Mouse (Mus musculus): ENCODE data around the gene Blzf1. TPM values are rescaled to one million over a fixed set of nuclear protein-coding genes. Genes with fewer than 3 reads are reported as not detected.
A peak's percentile ranks its signal among the peaks of the same experiment; 100 is the strongest.

Blzf1 gene
- total RNA-seq (2021), result 10 to 100 TPM; 23.6 to 24.6 TPM

DNA sequence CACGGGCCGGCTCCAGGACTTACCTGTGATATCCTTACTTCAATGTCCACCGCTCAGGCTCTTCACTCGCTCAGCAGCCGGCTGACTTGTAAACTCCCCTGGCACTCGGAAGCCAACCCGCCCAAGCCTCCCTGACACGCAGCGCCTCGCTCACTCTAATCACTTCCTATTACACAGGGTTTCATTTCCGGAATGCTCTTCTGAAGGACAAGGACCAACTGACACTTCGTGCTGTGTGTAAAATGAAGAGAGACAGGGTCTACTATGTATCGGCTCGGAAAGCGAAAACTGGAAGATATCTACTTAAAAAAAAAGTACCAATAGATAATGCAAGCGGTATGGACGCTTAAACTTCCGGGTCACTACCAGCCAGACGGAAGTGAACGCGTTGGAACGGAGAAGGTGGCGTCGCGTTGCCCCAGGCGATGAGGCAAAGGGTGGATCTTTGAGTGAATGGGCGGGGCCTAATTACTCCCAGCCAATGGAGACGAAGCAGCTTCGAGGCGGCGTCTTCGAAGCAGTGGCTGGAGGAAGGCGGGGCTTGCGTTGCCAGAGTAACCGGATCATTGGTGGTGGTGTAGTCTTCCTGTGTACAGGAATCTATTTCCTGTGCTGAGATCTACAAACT, at the start of gene Blzf1:
TSS of gene Blzf1 (minus strand) at position 366 of the 628 bp plus-strand sequence.
- intact Hi-C loops (cut with DNase I), result no loop called here
- peak; percentile 92 for DNase-seq (ENCODE audit: low spot score)

DNA sequence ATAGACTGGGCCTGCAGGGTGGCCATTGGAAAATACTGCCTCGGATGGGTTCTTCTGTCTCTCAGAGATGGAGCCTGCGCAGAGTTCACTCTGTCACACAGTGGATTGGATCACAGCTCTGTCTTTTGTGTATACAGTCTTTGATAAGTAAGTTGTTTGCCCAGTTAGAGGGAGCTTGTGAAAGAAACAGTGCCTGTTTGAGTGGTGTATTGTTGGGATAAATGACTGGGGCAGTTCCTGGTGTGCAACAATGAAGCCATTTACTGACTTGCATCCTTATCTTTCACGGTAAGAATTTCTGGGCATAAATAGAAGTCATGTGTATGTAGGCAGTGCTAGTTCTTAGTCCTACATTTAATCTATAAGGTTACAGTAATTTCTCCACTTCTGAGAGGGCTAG, 46.2 kb upstream of the Blzf1 start:
- intact Hi-C loops (cut with DNase I), result no loop called here
- DNase-seq (ENCODE audit: low spot score), result no peak

DNA sequence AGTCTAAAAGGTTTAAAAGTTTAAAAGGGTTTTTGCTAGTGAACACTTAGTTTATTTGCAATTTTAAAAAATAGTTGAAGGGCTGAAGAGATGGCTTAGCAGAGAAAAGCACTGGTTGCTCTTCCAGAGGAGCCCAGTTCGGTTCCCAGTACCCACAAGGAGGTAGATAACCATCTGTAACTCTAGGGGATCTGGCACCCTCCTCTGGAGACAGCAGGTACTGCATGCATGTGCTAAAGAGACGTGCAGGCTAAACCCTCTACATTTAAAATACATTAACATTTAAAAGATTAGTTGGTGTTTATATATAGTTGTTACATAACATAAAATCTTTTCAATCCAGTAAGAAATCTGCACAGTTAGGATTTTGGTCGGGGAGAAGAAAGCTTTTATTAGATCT, 34.9 kb upstream of the Blzf1 start:
- intact Hi-C loops (cut with DNase I), result no loop called here
- DNase-seq (ENCODE audit: low spot score), result no peak

DNA sequence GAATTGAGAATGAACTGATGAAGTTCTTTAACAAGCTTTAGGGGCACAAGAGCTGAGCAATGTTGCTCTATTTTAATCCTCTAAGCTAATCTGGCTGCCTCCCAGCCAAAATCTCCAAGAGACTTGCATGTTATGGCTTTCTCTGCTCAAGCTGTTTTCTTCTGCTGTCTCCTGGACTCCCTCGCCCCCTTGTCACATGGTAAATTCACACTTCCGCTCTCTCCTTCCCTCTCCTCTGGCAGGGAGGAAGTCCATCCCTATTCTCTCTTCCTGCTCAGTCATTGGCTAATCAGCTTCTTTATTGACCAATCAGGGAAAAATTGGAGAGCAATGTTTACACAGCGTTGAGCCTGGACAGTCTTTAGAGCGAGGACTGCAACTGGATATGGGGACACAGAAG, 28.6 kb upstream of the Blzf1 start:
- no peak for DNase-seq (ENCODE audit: low spot score)
- intact Hi-C loops (cut with DNase I), result no loop called here

DNA sequence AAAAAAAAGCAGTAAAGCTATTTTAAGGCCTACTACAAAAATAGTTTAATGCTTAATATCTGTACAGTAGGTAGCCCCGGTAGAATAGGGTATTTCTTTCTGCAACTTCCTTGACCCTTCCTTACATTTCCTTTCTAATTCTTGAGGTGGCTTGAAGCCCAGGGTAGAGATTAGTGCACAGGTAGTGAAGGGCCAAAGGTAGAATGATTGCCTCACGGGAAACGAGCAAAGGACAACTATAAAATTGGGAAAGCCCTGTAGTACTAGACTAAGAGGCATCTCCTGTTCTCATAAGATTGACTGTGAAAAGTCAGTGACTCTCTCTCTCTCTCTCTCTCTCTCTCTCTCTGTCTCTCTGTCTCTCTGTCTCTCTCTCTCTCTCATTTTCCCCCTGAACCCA, 28.1 kb upstream of the Blzf1 start:
- intact Hi-C loops (cut with DNase I), result no loop called here
- DNase-seq (ENCODE audit: low spot score), result no peak

DNA sequence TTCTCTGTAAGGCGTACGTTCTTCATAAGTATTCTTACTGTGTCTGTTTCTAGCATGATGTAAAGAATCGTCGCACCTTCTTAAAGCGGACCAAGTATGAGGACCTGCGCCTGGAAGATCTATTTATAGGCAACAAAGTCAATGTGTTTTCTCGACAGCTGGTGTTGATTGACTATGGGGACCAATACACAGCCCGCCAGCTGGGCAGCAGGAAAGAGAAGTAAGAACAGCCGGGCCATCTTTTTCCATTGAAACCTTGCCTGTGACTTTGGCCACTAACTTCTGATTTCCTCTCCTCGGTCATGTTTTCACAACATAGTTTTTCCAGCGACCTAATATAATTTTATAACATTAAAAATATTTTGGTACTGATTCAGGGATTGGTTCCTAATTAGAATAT, 25.3 kb upstream of the Blzf1 start:
- intact Hi-C loops (cut with DNase I), result no loop called here
- no peak for DNase-seq (ENCODE audit: low spot score)

DNA sequence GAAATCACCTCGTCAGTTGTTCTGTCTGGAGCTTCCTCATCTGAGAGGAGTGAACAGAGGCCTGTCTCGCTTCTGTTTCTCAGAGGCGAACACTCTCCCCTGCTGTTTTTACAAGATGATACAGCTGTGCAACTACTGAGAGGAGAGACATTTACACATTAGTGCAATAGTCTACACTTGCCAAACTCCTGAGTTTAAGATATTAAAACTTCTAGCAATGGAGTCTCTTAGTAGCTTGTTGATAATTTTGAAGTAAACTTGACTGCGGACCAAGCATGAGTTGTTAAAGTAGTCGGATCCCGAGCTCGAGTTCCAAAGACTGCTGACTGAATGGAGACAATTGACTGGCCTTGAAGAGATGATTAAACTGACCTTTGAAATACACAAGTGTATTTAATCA, 20.5 kb upstream of the Blzf1 start:
- no peak for DNase-seq (ENCODE audit: low spot score)
- intact Hi-C loops (cut with DNase I), result no loop called here

DNA sequence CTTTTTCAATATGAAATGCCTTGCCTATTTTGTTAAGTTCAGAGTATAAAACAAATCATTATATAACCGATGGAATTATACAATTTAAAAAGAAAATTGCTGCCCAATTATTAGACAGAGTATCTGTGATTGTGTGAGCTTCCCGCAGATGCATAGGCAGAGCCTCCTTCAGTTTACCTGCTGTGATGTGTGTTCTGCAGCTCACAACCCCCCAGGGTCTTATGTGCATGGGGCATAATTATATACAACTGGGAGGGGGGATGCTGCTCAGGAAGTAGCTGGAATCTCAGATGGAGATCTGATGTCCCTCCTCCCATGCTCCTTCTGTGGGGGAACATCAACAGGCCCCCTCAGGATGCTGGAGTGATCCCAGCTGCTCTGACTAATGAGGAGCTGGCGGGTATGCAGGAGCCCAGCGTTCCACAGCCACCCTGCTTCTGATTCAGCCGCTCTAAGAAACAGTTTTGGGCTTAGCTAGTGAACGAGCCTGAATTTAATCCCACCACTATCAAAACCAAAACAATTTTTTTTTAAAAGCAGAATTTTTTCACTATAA, 19.4 kb upstream of the Blzf1 start:
- intact Hi-C loops (cut with DNase I), result no loop called here
- DNase-seq (ENCODE audit: low spot score), result no peak

DNA sequence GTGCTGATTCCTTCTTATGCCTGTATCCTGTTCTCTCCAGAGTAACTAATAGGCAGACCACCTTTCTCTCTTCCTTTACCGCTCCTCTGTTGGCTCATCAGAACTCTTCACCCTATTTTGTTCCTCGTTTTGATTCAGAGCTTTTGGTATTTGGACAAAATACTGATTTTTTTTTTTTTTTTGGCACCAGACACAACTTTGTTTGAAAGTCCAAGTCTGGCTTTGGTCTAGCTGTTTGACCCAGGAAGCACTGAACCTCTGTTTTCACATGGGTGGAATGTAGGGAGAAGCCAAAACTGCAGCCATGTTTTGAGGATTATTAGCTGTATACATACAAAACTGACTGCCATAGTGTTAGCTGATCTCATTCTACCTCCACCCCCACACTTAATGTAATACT, 17.6 kb upstream of the Blzf1 start:
- no peak for DNase-seq (ENCODE audit: low spot score)
- intact Hi-C loops (cut with DNase I), result no loop called here

DNA sequence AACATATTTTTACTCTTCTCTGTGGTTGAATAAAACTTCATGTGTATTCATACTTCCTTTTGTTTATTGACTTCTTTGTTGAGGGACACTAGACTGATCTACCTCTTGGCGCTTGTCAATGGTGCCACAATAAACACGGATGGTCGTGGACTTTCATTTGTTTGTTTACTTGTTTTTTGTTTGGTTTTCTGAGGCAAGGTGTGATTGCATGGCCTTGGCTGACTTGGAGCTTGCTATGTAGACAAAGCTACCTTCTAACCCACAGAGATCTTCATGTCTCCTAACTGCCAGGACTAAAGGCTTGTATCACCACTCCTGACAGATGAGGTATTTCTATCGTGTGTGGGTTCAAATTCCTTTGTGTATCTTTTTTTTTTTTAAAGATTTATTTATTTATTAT, 16.9 kb upstream of the Blzf1 start:
- intact Hi-C loops (cut with DNase I), result no loop called here
- DNase-seq (ENCODE audit: low spot score), result no peak

DNA sequence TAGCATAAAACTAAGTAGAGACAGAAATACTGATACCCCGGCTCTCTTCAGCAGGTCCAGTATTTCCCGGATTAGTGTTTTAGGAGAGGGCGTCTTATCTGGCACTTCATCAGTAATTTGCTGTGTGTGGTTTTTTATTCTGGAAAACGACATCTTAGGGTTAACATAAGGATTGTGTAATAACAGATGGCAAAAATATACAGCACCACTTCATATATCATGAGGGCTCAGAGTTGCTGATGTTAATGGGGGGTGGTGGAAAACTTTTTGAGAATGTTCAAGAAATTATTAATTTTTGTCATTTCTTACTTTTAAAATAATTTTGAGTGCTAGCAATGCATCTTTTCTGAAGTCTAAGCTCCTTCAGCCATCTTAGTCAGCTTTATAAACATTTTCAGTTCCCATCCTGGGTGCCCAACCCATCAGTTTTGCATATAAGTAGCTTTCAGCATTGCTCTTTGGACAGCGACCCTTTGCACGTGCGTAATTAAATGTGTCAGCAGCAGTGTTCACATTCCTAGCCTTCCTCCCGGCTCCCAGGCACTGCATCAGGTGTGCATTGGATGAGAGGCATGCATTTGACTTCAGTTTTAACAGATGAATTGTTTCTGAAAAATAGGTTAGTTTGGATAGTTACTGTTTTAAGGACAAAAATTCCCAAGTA, 15.8 kb upstream of the Blzf1 start:
- DNase-seq (ENCODE audit: low spot score), result no peak
- intact Hi-C loops (cut with DNase I), result no loop called here

DNA sequence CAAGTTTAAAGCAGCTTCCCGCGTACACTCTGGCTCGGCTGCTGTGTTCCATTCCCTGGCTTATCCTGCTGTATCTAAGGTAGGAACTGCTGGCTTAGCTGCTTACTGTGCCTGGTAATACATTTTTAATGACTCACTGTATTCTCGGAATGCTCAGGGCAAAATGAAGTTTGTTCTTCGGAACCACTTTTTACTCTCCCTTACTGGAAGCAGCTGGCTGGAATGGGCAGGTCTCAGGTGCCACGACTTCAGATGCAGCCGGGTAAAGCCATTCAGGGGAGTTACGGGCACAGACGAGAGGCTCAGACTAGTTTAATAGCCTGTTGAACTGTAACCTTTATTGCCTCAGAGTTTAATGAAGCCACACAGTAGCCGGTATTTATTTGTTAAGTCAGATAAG, 14.1 kb upstream of the Blzf1 start:
- intact Hi-C loops (cut with DNase I), result no loop called here
- DNase-seq (ENCODE audit: low spot score), result no peak

DNA sequence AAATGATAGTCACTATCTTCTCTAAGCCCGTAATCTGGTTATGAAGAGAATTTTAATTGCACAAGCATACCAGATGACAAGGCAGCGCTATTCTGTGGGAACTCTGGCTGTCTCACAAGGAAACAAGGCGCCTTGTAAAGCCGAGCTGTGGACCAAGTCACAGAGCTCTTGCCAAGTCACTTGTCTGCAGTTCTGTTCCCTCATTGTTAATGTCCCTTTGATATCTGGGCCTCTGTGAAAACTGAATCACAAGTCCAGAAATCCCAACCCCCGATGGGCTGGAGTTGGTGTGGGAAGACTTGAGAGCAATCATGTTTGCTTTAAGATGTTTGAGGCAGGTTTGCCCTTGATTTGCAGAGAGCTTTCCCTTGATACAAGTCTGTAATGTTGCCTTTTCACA, 13.4 kb upstream of the Blzf1 start:
- intact Hi-C loops (cut with DNase I), result no loop called here
- peak; percentile 17 for DNase-seq (ENCODE audit: low spot score)

DNA sequence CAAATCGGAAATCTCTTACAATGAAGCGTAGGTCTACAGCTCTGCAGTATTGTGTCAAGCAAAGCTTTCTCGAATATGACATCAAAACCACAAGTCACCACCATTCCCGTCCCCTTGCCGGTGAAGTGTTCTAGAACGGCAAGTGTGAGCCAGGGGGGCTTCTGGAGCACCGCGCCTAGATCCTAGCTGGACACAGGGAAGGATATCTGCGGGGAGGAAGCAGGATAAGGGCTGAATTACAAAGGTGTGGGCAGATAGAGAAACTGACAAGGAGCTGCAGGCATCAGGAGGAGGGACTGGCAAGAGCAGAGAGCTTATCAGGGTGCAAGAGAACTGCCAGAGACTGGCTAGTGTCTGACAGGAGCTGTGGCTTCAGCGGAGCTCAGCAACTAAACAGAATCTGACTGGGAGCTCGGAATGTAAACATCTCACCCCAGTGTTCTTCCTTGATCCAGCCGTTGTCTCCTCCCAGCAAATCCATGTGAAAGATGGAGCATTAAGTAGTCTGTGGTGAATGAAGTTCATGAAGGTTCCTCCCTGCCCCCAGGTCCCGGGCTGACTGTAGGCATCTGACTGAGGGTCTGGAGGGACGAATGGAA, 12.4 kb upstream of the Blzf1 start:
- no peak for DNase-seq (ENCODE audit: low spot score)
- intact Hi-C loops (cut with DNase I), result loop anchor here (10.0 kb wide), 1 partner anchor 995 kb away; no protein-coding TSS in a partner anchor

DNA sequence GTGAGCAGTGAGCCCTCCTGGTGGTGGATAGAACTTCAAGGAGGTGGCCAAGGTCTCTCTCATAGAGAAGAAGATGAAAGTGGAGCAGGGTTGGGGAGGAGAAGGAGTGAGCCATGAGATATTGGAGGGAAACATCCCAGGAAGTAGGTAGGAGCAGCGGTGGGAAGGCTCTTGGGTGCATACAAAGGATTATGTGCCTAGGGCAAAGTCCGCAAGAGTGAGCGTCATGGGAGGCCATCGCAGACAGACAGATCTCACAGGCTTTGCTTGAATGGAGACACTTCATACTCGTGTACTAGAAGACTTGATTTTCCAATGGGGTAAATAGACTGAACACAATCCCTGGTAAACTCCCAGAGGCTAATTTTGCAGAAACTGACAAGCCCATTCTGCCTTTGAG, 11.2 kb upstream of the Blzf1 start:
- intact Hi-C loops (cut with DNase I), result loop anchor here (1.0 to 10.0 kb wide), 2 partner anchors 803 to 996 kb away; no protein-coding TSS in a partner anchor
- DNase-seq (ENCODE audit: low spot score), result no peak

DNA sequence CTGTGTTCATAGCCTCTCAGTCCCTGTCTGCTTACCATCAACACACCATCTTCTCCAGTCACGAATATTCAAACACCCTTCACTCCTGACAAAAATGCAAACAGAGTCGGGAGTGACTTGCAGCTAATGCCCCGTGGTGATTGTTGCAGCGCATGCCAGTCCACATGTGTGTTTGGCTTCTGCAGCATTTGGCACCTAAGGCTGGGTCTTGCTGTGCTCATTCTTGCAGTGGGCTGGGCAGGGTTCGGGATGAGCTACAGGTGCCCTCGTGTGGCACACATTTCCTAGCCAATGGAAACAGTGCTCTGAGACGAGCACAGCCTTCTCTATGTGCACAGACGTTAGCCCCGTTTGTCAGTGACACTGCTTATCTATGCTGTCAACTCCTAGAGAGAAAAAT, 10.0 kb upstream of the Blzf1 start:
- intact Hi-C loops (cut with DNase I), result loop anchor here (1.0 to 10.0 kb wide), 3 partner anchors 588 to 998 kb away; no protein-coding TSS in a partner anchor
- no peak for DNase-seq (ENCODE audit: low spot score)

DNA sequence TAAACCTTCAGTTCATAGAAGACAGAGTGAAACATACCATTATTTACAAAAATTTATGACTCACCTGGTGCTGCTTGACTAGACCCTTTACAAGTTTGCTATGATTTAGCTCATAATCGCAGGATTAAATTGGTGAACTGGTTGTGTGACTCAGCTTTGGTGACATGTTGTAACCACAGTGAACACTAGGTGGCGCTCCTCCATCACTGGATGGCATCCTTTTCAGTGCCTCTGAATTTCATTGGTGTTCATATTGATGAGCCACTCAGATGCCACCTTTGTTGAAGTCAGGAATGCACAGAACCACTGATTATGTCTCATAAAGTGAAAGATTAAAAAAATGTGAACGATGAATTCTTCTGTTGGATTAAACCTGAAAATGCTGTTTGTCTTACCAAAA, 9.4 kb upstream of the Blzf1 start:
- intact Hi-C loops (cut with DNase I), result loop anchor here (1.0 to 10.0 kb wide), 3 partner anchors 588 to 998 kb away; no protein-coding TSS in a partner anchor
- no peak for DNase-seq (ENCODE audit: low spot score)

DNA sequence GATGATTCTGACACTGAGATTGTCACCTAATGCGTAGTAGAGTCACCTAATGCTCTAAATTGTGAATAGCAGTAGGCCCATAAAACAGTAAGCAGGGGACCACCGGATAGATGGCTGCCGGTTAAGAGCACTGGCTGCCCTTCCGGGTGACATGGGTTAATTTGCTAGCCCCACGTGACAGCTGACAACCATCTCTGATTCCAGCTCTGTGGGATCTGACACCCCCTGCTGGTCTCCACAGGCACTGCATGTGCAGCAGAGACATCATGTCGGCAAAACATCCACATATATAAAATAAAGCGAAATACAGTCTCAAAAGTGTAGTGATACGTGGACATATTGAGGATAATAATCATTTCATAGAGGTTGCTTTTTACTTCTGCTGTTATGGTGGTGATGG, 8.0 kb upstream of the Blzf1 start:
- intact Hi-C loops (cut with DNase I), result loop anchor here (10.0 kb wide), 1 partner anchor 1000 kb away; no protein-coding TSS in a partner anchor
- no peak for DNase-seq (ENCODE audit: low spot score)

DNA sequence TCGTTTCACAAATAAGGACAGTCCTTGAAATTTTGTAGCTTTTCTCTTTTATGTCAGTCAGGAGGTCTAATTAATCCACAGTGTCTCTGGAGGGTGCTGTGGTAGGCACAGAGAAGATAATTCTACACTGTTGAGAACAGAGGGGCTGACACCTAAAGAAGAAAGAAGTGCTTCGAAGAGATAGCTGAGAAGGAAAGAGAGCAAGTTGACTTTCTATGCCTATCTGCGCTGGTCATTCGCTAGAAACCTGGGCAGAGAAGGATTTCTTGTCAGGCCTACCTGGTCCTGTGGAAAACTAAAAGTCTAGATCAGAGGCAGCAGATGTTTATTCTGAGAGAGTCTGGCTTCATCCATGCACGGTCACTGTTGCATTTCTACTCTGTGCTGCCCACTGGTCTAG, 6.8 kb upstream of the Blzf1 start:
- DNase-seq (ENCODE audit: low spot score), result no peak

DNA sequence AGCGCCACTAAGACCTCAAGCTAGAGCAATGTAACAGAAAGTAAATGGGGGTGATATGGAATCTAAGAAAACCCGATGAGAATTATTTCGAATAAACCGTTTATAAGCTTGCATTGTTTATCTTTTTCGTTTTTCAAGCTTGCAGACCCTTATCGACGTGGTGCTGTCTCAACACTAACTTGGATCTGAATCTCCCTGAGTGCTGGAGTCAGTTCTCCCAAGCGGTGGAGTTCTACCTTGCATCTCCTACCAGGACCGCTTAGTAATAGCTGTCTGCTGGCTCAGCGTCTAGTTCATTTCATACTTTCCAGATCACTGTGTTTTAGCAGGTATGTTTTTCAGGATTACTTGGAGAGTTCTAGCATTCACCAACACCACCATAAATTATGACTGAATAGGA, 633 bp upstream of the Blzf1 start:
- intact Hi-C loops (cut with DNase I), result no loop called here
- no peak for DNase-seq (ENCODE audit: low spot score)

More for the DNA sequence above, 6.8 kb upstream of the Blzf1 start:
- intact Hi-C loops (cut with DNase I), result loop anchor here (10.0 kb wide), 1 partner anchor 1001 kb away; no protein-coding TSS in a partner anchor

DNA sequence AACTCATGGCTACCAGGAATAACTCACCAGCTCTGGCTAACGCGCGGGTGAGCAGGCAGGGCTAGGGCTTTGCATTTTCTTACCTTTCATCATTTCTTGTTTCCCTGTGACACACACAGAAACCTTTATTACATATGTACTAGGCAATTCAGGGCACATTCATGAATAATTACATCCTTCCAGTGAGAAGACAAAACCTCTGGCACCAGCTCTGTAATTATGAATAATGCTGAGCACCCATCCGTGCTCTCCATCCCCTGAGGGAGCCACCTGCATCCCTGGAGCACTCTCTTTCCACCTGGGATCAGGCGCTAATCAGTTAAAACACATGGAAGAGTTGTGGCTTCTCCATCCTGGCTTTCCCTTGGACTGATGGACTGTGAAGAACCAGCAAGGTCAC, 3.5 kb downstream of the Blzf1 start, which contains the start of gene Nme7:
TSS of gene Nme7 (plus strand) at position 301 of the 400 bp plus-strand sequence.
- intact Hi-C loops (cut with DNase I), result no loop called here
- DNase-seq (ENCODE audit: low spot score), result no peak
